Mouse (Mus musculus): ENCODE data around the gene Fam50a. TPM values are rescaled to one million over a fixed set of nuclear protein-coding genes. Genes with fewer than 3 reads are reported as not detected.

Gene Fam50a
- polyA plus RNA-seq, 1 experiment from 2014 or later: 61.9 TPM

- peak overlapping the region; percentile 69 for H3K4me2 ChIP-seq (ENCODE audit: low read length)
- no peaks in the 10 kb centered on the region for H3K27me3 ChIP-seq (ENCODE audit: control insufficient read depth, insufficient read depth, low read depth, low read length)
- H3K36me3 ChIP-seq (ENCODE audit: control insufficient read depth, insufficient read depth, low read length): no peaks in the 10 kb centered on the region
- peak; percentile 80 for ATAC-seq
- H3K27ac ChIP-seq (ENCODE audit: low read length): peak overlapping the region; percentile 85
- peak overlapping the region; percentile 57 for H3K4me3 ChIP-seq (ENCODE audit: low read depth, low read length)
- no peaks in the 10 kb centered on the region for H3K9me3 ChIP-seq (replicated peaks; ENCODE audit: control insufficient read depth, low read length, poor library complexity, severe bottlenecking)
- 20% methylated on average over 34 of the region's 49 CpGs for WGBS
- H3K9ac ChIP-seq (ENCODE audit: low read depth, low read length): peak overlapping the region; percentile 82
- H3K4me1 ChIP-seq (ENCODE audit: control insufficient read depth, insufficient read depth, low read length): peaks cover 14% of the 10 kb centered on the region
Observed at GRCm38 (mm10) chrX:74368209-74368909, 55.5 kb downstream of the Fam50a start.

Small RNA genes lying within 50 kb of the gene (microRNA-seq; reads per million reads assigned to microRNA genes)
- not detected for gene Mir7091
- 0.69 reads per million for gene Mir7092

Other genes with a start within 250 kb of the Fam50a start
- not detected in 2 replicates for gene Opn1mw, start 185.6 kb upstream of the Fam50a start, polyA plus RNA-seq (2015; fragmentation: Nextera tagmentation; extraction: Ambion mirVana)
- gene Mecp2, start 177.7 kb upstream of the Fam50a start, polyA plus RNA-seq (2015; fragmentation: Nextera tagmentation; extraction: Ambion mirVana): 11.7 and 14.0 TPM in 2 replicates
- gene Tex28, start 145.2 kb upstream of the Fam50a start, polyA plus RNA-seq (2015; fragmentation: Nextera tagmentation; extraction: Ambion mirVana): not detected in 2 replicates
- gene Tktl1, start 135.8 kb upstream of the Fam50a start, polyA plus RNA-seq (2015; fragmentation: Nextera tagmentation; extraction: Ambion mirVana): 0.11 TPM in 1 of 2 replicates, not detected in the other
- 84.6 and 88.4 TPM in 2 replicates for gene Flna, start 63.2 kb upstream of the Fam50a start, polyA plus RNA-seq (2015; fragmentation: Nextera tagmentation; extraction: Ambion mirVana)
- 12.8 and 13.5 TPM in 2 replicates for gene Emd, start 58.3 kb upstream of the Fam50a start, polyA plus RNA-seq (2015; fragmentation: Nextera tagmentation; extraction: Ambion mirVana)
- gene Rpl10, start 42.2 kb upstream of the Fam50a start, polyA plus RNA-seq (2015; fragmentation: Nextera tagmentation; extraction: Ambion mirVana): 454 and 460 TPM in 2 replicates
- gene Taz, start 31.1 kb upstream of the Fam50a start, polyA plus RNA-seq (2015; fragmentation: Nextera tagmentation; extraction: Ambion mirVana): 79.8 and 81.3 TPM in 2 replicates
- 2.8 and 4.3 TPM in 2 replicates for gene Dnase1l1, start 30.7 kb upstream of the Fam50a start, polyA plus RNA-seq (2015; fragmentation: Nextera tagmentation; extraction: Ambion mirVana)
- gene Atp6ap1, start 15.9 kb upstream of the Fam50a start, polyA plus RNA-seq (2015; fragmentation: Nextera tagmentation; extraction: Ambion mirVana): 317 and 348 TPM in 2 replicates
- gene Gdi1, start 8.0 kb upstream of the Fam50a start, polyA plus RNA-seq (2015; fragmentation: Nextera tagmentation; extraction: Ambion mirVana): 1,108 and 1,139 TPM in 2 replicates
- gene Plxna3, start 16.0 kb downstream of the Fam50a start, polyA plus RNA-seq (2015; fragmentation: Nextera tagmentation; extraction: Ambion mirVana): 63.9 and 68.4 TPM in 2 replicates
- 63.2 and 68.7 TPM in 2 replicates for gene Lage3, start 40.6 kb downstream of the Fam50a start, polyA plus RNA-seq (2015; fragmentation: Nextera tagmentation; extraction: Ambion mirVana)
- 65.9 and 72.6 TPM in 2 replicates for gene Ubl4a, start 60.2 kb downstream of the Fam50a start, polyA plus RNA-seq (2015; fragmentation: Nextera tagmentation; extraction: Ambion mirVana)
- gene Slc10a3, start 60.3 kb downstream of the Fam50a start, polyA plus RNA-seq (2015; fragmentation: Nextera tagmentation; extraction: Ambion mirVana): 8.5 and 9.7 TPM in 2 replicates
- 33.6 and 36.1 TPM in 2 replicates for gene Fam3a, start 80.2 kb downstream of the Fam50a start, polyA plus RNA-seq (2015; fragmentation: Nextera tagmentation; extraction: Ambion mirVana)
- gene Ikbkg, start 80.3 kb downstream of the Fam50a start, polyA plus RNA-seq (2015; fragmentation: Nextera tagmentation; extraction: Ambion mirVana): 16.4 and 19.9 TPM in 2 replicates
- 47.7 and 49.4 TPM in 2 replicates for gene G6pdx, start 116.2 kb downstream of the Fam50a start, polyA plus RNA-seq (2015; fragmentation: Nextera tagmentation; extraction: Ambion mirVana)
- gene Gm6880, start 168.4 kb downstream of the Fam50a start, polyA plus RNA-seq (2015; fragmentation: Nextera tagmentation; extraction: Ambion mirVana): 0.36 TPM in 1 of 2 replicates, not detected in the other

All from midbrain, embryonic 16.5 days (tissue).